Mouse (Mus musculus) cerebellum, adult 2 months (tissue): ENCODE results near the gene BC035044. TPM values are rescaled to one million over a fixed set of nuclear protein-coding genes. Genes with fewer than 3 reads are reported as not detected.
A peak's percentile ranks its signal among the peaks of the same experiment; 100 is the strongest.
"Not testable (repeated sequence)": the region's sequence is repeated elsewhere in the genome, so short reads cannot be mapped to it uniquely, and the experiment has no call there.

Experiments
- DNase-seq, 2 experiments: peaks; one replicate each; pipeline ENCODE4 v3.0.0; 2021
- H3K27ac ChIP-seq: fragments of 200-500 bp; 2 replicates; pipeline ENCODE4 v1.5.1; 2012; ENCODE audit warnings: low read length, control low read depth, inconsistent platforms; ENCODE audit not compliant: insufficient read depth
- H3K27me3 ChIP-seq: fragments of 200-500 bp; 2 replicates; pipeline ENCODE4 v1.6.1; 2012; ENCODE audit warnings: inconsistent platforms, mild to moderate bottlenecking, low read length, moderate library complexity; ENCODE audit not compliant: control insufficient read depth, insufficient read depth
- H3K4me1 ChIP-seq: fragments of 200-500 bp; 2 replicates; pipeline ENCODE4 v1.6.1; 2011; ENCODE audit warnings: low read length; ENCODE audit not compliant: control insufficient read depth, insufficient read depth
- H3K4me3 ChIP-seq: fragments of 200-500 bp; replicated peaks from 2 replicates; pipeline ENCODE3; 2011; ENCODE audit warnings: mild to moderate bottlenecking, low read depth, low read length, control low read depth; ENCODE audit not compliant: insufficient read depth
- CTCF ChIP-seq: fragments of 200-500 bp; IDR thresholded peaks from 2 replicates; pipeline ENCODE4 v1.5.1; 2011; ENCODE audit warnings: low read depth, mild to moderate bottlenecking, control low read depth, low read length, moderate library complexity, borderline replicate concordance; ENCODE audit not compliant: insufficient read depth
- POLR2A ChIP-seq: fragments of 200-500 bp; IDR thresholded peaks from 2 replicates; pipeline ENCODE4 v1.6.1; 2011; ENCODE audit warnings: low read length, control low read depth, borderline replicate concordance; ENCODE audit not compliant: insufficient read depth
- WGBS: fragments of 180-500 bp; shearing (Covaris S2); methylation state at CpG from one replicate; pipeline ENCODE4 v1.1.7; 2018; 5-methylcytosine and 5-hydroxymethylcytosine counted together
- polyA plus RNA-seq: library from polyadenylated mRNA; depleted of rRNA; stranded (reverse); fragments of >200 nt; gene quantifications from 2 replicates; pipeline ENCODE4 v1.2.3, GENCODE M21; 2012; rRNA removed

Gene BC035044
- polyA plus RNA-seq, 1 experiment = 0.79 TPM

- not testable (repeated sequence) for H3K27ac ChIP-seq, H3K4me1 ChIP-seq, H3K27me3 ChIP-seq, H3K4me3 ChIP-seq
- DNase-seq = peak; percentile 48 to 53
- WGBS = 67% methylated on average over 7 of the region's 7 CpGs
- peak; percentile 54 for TF ChIP-seq CTCF
These were observed 85.9 kb downstream of the BC035044 start for GRCm38 (mm10) chr6:128804823-128805640.

GRCm38 (mm10) chr6:128802999-128803857, 87.7 kb downstream of the BC035044 start:
- Histone ChIP-seq H3K27me3 (no peaks in the 10 kb centered on the region), H3K4me1 (no peaks in the 10 kb centered on the region), H3K27ac (no peak overlapping the region), H3K4me3 (peak overlapping the region; percentile 70)
- peak; percentile 96 to 98 for DNase-seq
- TF ChIP-seq POLR2A = no peak
- peak; percentile 92 for TF ChIP-seq CTCF
- WGBS = 4% methylated on average over 26 of the region's 26 CpGs

GRCm38 (mm10) chr6:128802557-128802956, 88.4 kb downstream of the BC035044 start:
- Histone ChIP-seq H3K27ac (peak overlapping the region; percentile 31), H3K27me3 (no peaks in the 10 kb centered on the region), H3K4me3 (peak overlapping the region; percentile 70), H3K4me1 (peaks cover 2% of the 10 kb centered on the region)
- DNase-seq = peak; percentile 53 to 70
- no peak for TF ChIP-seq CTCF
- TF ChIP-seq POLR2A = no peak
- 8% methylated on average over 10 of the region's 10 CpGs for WGBS

DNA sequence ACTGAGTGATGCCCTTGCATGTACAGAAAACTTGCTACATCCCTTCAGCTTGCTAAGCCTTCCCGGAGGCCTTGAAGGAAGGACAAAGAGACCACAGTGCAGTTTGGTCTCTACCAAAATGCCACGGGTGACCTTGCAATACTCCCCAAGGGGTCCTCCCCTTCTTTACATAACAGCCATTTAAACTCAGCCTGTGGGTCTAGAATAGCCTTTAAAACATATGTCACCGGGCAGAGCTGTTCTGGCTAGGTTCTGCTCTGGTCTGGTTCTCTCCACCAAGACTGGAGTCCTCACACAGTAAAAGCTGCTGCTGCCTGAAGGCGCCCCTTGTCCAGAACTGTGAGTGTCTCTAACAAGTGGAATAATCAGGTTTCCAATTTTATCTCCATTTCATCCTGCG, 90.2 kb downstream of the BC035044 start:
- not testable (repeated sequence) for H3K27me3 ChIP-seq, H3K27ac ChIP-seq, DNase-seq, H3K4me1 ChIP-seq, H3K4me3 ChIP-seq
- WGBS = 80% methylated on average over 5 of the region's 5 CpGs

DNA sequence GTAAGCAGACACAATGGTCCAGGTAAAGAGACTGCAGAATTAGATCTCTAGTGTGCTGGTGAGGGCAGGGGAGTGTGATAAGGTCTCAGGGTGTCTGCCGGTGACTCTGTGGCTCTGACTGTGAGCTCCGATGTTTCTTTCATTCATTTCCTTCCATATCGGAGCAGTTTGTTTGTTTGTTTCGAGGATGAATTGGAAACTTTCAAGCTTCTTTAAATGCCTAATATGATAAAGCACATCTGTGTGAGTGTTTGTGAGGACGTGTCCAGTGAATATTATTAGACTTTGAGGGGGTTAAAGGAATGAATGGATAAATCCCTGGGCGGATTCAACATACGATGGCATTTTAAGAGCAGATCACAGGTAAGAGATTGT, 91.0 kb downstream of the BC035044 start:
- 15% methylated on average over 7 of the region's 7 CpGs for WGBS
- Histone ChIP-seq H3K27me3 (no peaks in the 10 kb centered on the region), H3K4me1 (peaks cover 3% of the 10 kb centered on the region), H3K27ac (no peak overlapping the region), H3K4me3 (peak overlapping the region; percentile 62)
- DNase-seq = peak in 1 of 2 experiments; percentile 15
- TF ChIP-seq CTCF = no peak

DNA sequence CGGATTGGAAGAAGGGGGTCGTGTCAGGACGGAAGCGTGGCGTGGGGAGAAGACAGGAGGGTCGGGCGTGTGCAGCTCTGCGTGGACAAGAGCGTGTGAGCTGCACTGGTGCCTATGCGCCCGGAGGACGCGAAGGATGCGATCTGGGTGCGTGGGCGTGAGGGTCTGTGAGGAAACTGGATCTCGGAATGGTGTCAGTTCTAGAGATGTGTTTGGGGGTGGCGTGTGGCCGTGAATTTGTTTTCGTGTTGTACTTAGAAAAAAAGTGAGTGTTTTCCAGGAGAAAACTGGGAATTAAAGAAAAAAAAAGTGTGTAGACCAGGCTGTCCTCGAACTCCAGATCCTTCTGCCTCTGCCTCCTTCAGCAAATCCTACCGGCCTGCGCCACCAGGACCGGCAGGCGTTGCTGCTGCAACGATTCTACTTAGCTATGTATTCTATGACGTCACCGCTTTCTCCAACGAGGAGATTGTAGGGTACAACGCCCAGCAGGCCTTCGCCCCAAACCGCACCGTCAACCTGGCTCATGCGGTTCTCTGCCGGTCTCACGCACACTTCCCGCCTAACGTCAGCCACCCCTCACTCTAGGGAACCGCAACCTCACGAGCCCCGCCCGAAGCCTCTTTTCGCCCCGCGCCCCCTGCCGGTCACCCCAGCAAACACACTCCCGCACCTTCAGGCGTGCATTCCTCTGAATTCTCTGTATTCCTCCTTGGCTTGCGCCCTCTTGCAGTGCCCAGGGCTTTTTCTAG, 91.6 kb downstream of the BC035044 start:
- H3K27me3 ChIP-seq, H3K4me1 ChIP-seq: not testable (repeated sequence)
- Histone ChIP-seq H3K4me3 (peak overlapping the region; percentile 83), H3K27ac (peak overlapping the region; percentile 80)
- DNase-seq = peak; percentile 89 to 94
- peak; percentile 58 for TF ChIP-seq CTCF
- WGBS = under 1% methylated on average over 49 of the region's 49 CpGs

Other genes with a start within 250 kb of the BC035044 start
- gene Clec2h, start 228.7 kb downstream of the BC035044 start, polyA plus RNA-seq = 0.34 TPM in 1 of 2 replicates, not detected in the other
- gene Klrb1, start 168.1 kb downstream of the BC035044 start, polyA plus RNA-seq = not detected in 2 replicates
- gene Klrb1c, start 101.9 kb downstream of the BC035044 start, polyA plus RNA-seq = 0.08 TPM in 1 of 2 replicates, not detected in the other
- not detected in 2 replicates for gene Gm44511, start 64.8 kb downstream of the BC035044 start, polyA plus RNA-seq
- not detected in 2 replicates for gene Klrb1b, start 64.8 kb downstream of the BC035044 start, polyA plus RNA-seq
- gene Clec2i, start 3.5 kb downstream of the BC035044 start, polyA plus RNA-seq = 0.06 TPM in 1 of 2 replicates, not detected in the other
- gene Clec2g, start 43.3 kb upstream of the BC035044 start, polyA plus RNA-seq = not detected in 2 replicates
- not detected in 2 replicates for gene Klrb1f, start 154.8 kb upstream of the BC035044 start, polyA plus RNA-seq
- not detected in 2 replicates for gene Clec2e, start 209.8 kb upstream of the BC035044 start, polyA plus RNA-seq